Mouse (Mus musculus): ENCODE data around the gene Phlpp2.

GRCm38 (mm10) chr8:109880012-109880662 lies 11.8 kb downstream of the Phlpp2 start:
- no peak for TF ChIP-seq CTCF (IDR thresholded peaks at IDR 0.05; ENCODE audit: extremely low read depth, insufficient read depth, insufficient read length, insufficient replicate concordance)
- TF ChIP-seq POLR2A (IDR thresholded peaks at IDR 0.05; ENCODE audit: low read depth, low read length) = no peak
